Mouse (Mus musculus): ENCODE data around the gene Tec.

DNA sequence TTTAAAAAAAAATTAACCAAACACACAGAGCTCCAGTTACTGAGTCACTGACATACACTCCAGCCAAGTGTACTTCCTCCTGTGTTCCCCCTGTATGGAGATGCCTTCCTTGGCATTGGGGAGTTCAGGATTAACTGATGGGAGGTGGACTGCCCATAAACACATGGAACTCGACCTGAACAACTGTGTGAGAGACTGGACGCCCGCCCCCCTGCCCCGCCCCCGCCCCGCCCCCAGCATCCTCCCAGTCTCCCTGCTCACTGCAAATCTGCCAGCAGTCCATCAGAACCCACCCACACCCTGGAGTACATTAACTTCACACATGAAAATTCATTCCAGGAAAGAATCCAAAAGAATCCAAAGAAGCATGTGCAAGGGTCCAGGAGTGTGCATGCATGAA, 76.5 kb downstream of the Tec start:
- no peak for TF ChIP-seq POLR2A (IDR thresholded peaks at IDR 0.05; ENCODE audit: borderline replicate concordance, extremely low read depth, insufficient read depth, insufficient read length, poor library complexity, severe bottlenecking)
- no peak for TF ChIP-seq CTCF (IDR thresholded peaks at IDR 0.05; ENCODE audit: borderline replicate concordance, extremely low read depth, insufficient read depth, insufficient read length)
